Mouse (Mus musculus): Measurements from ENCODE around the gene Cfap57. TPM values are rescaled to one million over a fixed set of nuclear protein-coding genes. Genes with fewer than 3 reads are reported as not detected.
"Not testable (repeated sequence)": the region's sequence is repeated elsewhere in the genome, so short reads cannot be mapped to it uniquely, and the experiment has no call there.

Gene Cfap57
- polyA plus RNA-seq, 1 experiment from 2014 or later = 0.81 TPM

- H3K36me3 ChIP-seq (ENCODE audit: control insufficient read depth, insufficient read depth, low read length); ATAC-seq; H3K4me1 ChIP-seq (ENCODE audit: control insufficient read depth, insufficient read depth, low read length); H3K9me3 ChIP-seq (replicated peaks; ENCODE audit: control insufficient read depth, low read length); H3K27me3 ChIP-seq (replicated peaks; ENCODE audit: control insufficient read depth, insufficient read depth, low read length); H3K4me2 ChIP-seq (ENCODE audit: low read length); H3K9ac ChIP-seq (ENCODE audit: low read length); H3K27ac ChIP-seq (ENCODE audit: low read depth, low read length); DNase-seq (ENCODE audit: low spot score); H3K4me3 ChIP-seq (ENCODE audit: low read depth, low read length): not testable (repeated sequence)
- 92% methylated on average over 22 of the region's 23 CpGs for WGBS
These were observed 73.0 kb downstream of the Cfap57 start for GRCm38 (mm10) chr4:118547424-118548129.

- Histone ChIP-seq H3K27me3 (replicated peaks; ENCODE audit: control insufficient read depth, insufficient read depth, low read length) (no peaks in the 10 kb centered on the region), H3K9ac (ENCODE audit: low read length) (no peak overlapping the region), H3K36me3 (ENCODE audit: control insufficient read depth, insufficient read depth, low read length) (no peaks in the 10 kb centered on the region), H3K4me2 (ENCODE audit: low read length) (no peak overlapping the region), H3K4me3 (ENCODE audit: low read depth, low read length) (no peak overlapping the region), H3K27ac (ENCODE audit: low read depth, low read length) (no peak overlapping the region), H3K4me1 (ENCODE audit: control insufficient read depth, insufficient read depth, low read length) (peaks cover 5% of the 10 kb centered on the region; the same call in 1 of the 2 replicates), H3K9me3 (replicated peaks; ENCODE audit: control insufficient read depth, low read length) (no peaks in the 10 kb centered on the region)
- DNase-seq (ENCODE audit: low spot score) (no peak), ATAC-seq (no peak)
- WGBS = 76% methylated on average over 14 of the region's 14 CpGs
These were observed 76.0 kb downstream of the Cfap57 start for GRCm38 (mm10) chr4:118544441-118545127.

GRCm38 (mm10) chr4:118543592-118544260, 76.9 kb downstream of the Cfap57 start, which contains the start of gene Tmem125:
TSS of gene Tmem125 (minus strand) at chr4:118544044.
- Histone ChIP-seq H3K27me3 (replicated peaks; ENCODE audit: control insufficient read depth, insufficient read depth, low read length) (no peaks in the 10 kb centered on the region), H3K9ac (ENCODE audit: low read length) (peak within 1 kb of the TSS; percentile 32), H3K4me1 (ENCODE audit: control insufficient read depth, insufficient read depth, low read length) (peaks cover 5% of the 10 kb centered on the region; the same call in 1 of the 2 replicates), H3K27ac (ENCODE audit: low read depth, low read length) (no peak within 1 kb of the TSS), H3K36me3 (ENCODE audit: control insufficient read depth, insufficient read depth, low read length) (no peaks in the 10 kb centered on the region), H3K9me3 (replicated peaks; ENCODE audit: control insufficient read depth, low read length) (no peaks in the 10 kb centered on the region), H3K4me2 (ENCODE audit: low read length) (peak within 1 kb of the TSS; percentile 55), H3K4me3 (ENCODE audit: low read depth, low read length) (peak within 1 kb of the TSS; percentile 20)
- no peak for DNase-seq (ENCODE audit: low spot score)
- no peak for ATAC-seq
- 1% methylated on average over 24 of the region's 24 CpGs for WGBS

GRCm38 (mm10) chr4:118543158-118543530, 77.4 kb downstream of the Cfap57 start:
- Histone ChIP-seq H3K9me3 (replicated peaks; ENCODE audit: control insufficient read depth, low read length) (no peaks in the 10 kb centered on the region), H3K27me3 (replicated peaks; ENCODE audit: control insufficient read depth, insufficient read depth, low read length) (no peaks in the 10 kb centered on the region), H3K27ac (ENCODE audit: low read depth, low read length) (no peak overlapping the region), H3K4me1 (ENCODE audit: control insufficient read depth, insufficient read depth, low read length) (peaks cover 5% of the 10 kb centered on the region; the same call in 1 of the 2 replicates), H3K4me2 (ENCODE audit: low read length) (peak overlapping the region; percentile 55), H3K9ac (ENCODE audit: low read length) (no peak overlapping the region; the same call in 1 of the 2 replicates), H3K36me3 (ENCODE audit: control insufficient read depth, insufficient read depth, low read length) (no peaks in the 10 kb centered on the region), H3K4me3 (ENCODE audit: low read depth, low read length) (peak overlapping the region; percentile 20; the same call in 1 of the 2 replicates)
- WGBS = 21% methylated on average over 13 of the region's 13 CpGs
- no peak for DNase-seq (ENCODE audit: low spot score)
- no peak for ATAC-seq

- Histone ChIP-seq H3K4me3 (ENCODE audit: low read depth, low read length) (no peak overlapping the region), H3K9me3 (replicated peaks; ENCODE audit: control insufficient read depth, low read length) (no peaks in the 10 kb centered on the region), H3K4me2 (ENCODE audit: low read length) (no peak overlapping the region), H3K27me3 (replicated peaks; ENCODE audit: control insufficient read depth, insufficient read depth, low read length) (no peaks in the 10 kb centered on the region), H3K4me1 (ENCODE audit: control insufficient read depth, insufficient read depth, low read length) (peaks cover 5% of the 10 kb centered on the region; the same call in 1 of the 2 replicates), H3K9ac (ENCODE audit: low read length) (no peak overlapping the region), H3K36me3 (ENCODE audit: control insufficient read depth, insufficient read depth, low read length) (no peaks in the 10 kb centered on the region), H3K27ac (ENCODE audit: low read depth, low read length) (no peak overlapping the region)
- DNase-seq (ENCODE audit: low spot score) (no peak), ATAC-seq (no peak)
- WGBS = 71% methylated on average over 9 of the region's 9 CpGs
These were observed 77.9 kb downstream of the Cfap57 start for GRCm38 (mm10) chr4:118542510-118543157.

- DNase-seq (ENCODE audit: low spot score) (no peak), ATAC-seq (no peak)
- WGBS = 11% methylated on average over 10 of the region's 10 CpGs
- Histone ChIP-seq H3K9me3 (replicated peaks; ENCODE audit: control insufficient read depth, low read length) (no peaks in the 10 kb centered on the region), H3K4me1 (ENCODE audit: control insufficient read depth, insufficient read depth, low read length) (peaks cover 5% of the 10 kb centered on the region; the same call in 1 of the 2 replicates), H3K27ac (ENCODE audit: low read depth, low read length) (no peak overlapping the region), H3K36me3 (ENCODE audit: control insufficient read depth, insufficient read depth, low read length) (no peaks in the 10 kb centered on the region), H3K4me2 (ENCODE audit: low read length) (no peak overlapping the region), H3K4me3 (ENCODE audit: low read depth, low read length) (no peak overlapping the region), H3K9ac (ENCODE audit: low read length) (no peak overlapping the region), H3K27me3 (replicated peaks; ENCODE audit: control insufficient read depth, insufficient read depth, low read length) (no peaks in the 10 kb centered on the region)
These were observed 80.7 kb downstream of the Cfap57 start for GRCm38 (mm10) chr4:118539904-118540303.

GRCm38 (mm10) chr4:118537801-118538200, 82.8 kb downstream of the Cfap57 start:
- ATAC-seq (no peak), DNase-seq (ENCODE audit: low spot score) (no peak)
- 49% methylated on average over 6 of the region's 6 CpGs for WGBS
- no peaks in the 10 kb centered on the region for H3K4me1 ChIP-seq (ENCODE audit: control insufficient read depth, insufficient read depth, low read length)
- H3K9me3 ChIP-seq (replicated peaks; ENCODE audit: control insufficient read depth, low read length) = no peaks in the 10 kb centered on the region
- no peak overlapping the region for H3K9ac ChIP-seq (ENCODE audit: low read length)
- H3K36me3 ChIP-seq (ENCODE audit: control insufficient read depth, insufficient read depth, low read length) = no peaks in the 10 kb centered on the region
- no peaks in the 10 kb centered on the region for H3K27me3 ChIP-seq (replicated peaks; ENCODE audit: control insufficient read depth, insufficient read depth, low read length)
- H3K4me2 ChIP-seq (ENCODE audit: low read length) = no peak overlapping the region
- no peak overlapping the region for H3K27ac ChIP-seq (ENCODE audit: low read depth, low read length)
- H3K4me3 ChIP-seq (ENCODE audit: low read depth, low read length) = no peak overlapping the region

GRCm38 (mm10) chr4:118535610-118536009, 85.0 kb downstream of the Cfap57 start:
- H3K4me2 ChIP-seq (ENCODE audit: low read length) = no peak overlapping the region
- H3K36me3 ChIP-seq (ENCODE audit: control insufficient read depth, insufficient read depth, low read length) = no peaks in the 10 kb centered on the region
- no peak overlapping the region for H3K4me3 ChIP-seq (ENCODE audit: low read depth, low read length)
- ATAC-seq = no peak
- H3K9ac ChIP-seq (ENCODE audit: low read length) = no peak overlapping the region
- H3K27ac ChIP-seq (ENCODE audit: low read depth, low read length) = no peak overlapping the region
- H3K9me3 ChIP-seq (replicated peaks; ENCODE audit: control insufficient read depth, low read length) = no peaks in the 10 kb centered on the region
- DNase-seq (ENCODE audit: low spot score) = no peak
- WGBS = 79% methylated on average over 6 of the region's 6 CpGs
- no peaks in the 10 kb centered on the region for H3K27me3 ChIP-seq (replicated peaks; ENCODE audit: control insufficient read depth, insufficient read depth, low read length)
- no peaks in the 10 kb centered on the region for H3K4me1 ChIP-seq (ENCODE audit: control insufficient read depth, insufficient read depth, low read length)
